Mouse (Mus musculus): ENCODE data around the gene Serf1. TPM values are rescaled to one million over a fixed set of nuclear protein-coding genes. Genes with fewer than 3 reads are reported as not detected.
"Not testable (repeated sequence)": the region's sequence is repeated elsewhere in the genome, so short reads cannot be mapped to it uniquely, and the experiment has no call there.

Gene Serf1
- total RNA-seq (2021): 25.4 and 27.0 TPM in 2 replicates
- long read RNA-seq, experiment 1, transcript Serf1-201 (3 exons, 601 nt): major isoform, 47 of 48 reads
- long read RNA-seq, experiment 1, partial matches to known transcripts: 0 of 48 reads
- long read RNA-seq, experiment 1, other reads (novel, unspliced or antisense): 1 of 48 reads
- long read RNA-seq, experiment 2, transcript Serf1-201 (3 exons, 601 nt): major isoform, 59 of 59 reads
- long read RNA-seq, experiment 2, partial matches to known transcripts: 0 of 59 reads
- long read RNA-seq, experiment 2, other reads (novel, unspliced or antisense): 0 of 59 reads

- DNase-seq: peak; percentile 87
These were observed at the start of gene Serf1 for GRCm38 (mm10) chr13:100107652-100108472. Gene Serf1, plus strand, starts transcription at chr13:100108012.

GRCm38 (mm10) chr13:100063936-100064335 is 43.9 kb upstream of the Serf1 start:
- DNase-seq: no peak

GRCm38 (mm10) chr13:100067821-100068220 is 40.0 kb upstream of the Serf1 start:
- no peak for DNase-seq

- DNase-seq: no peak
These were observed 36.3 kb upstream of the Serf1 start for GRCm38 (mm10) chr13:100071473-100071872.

GRCm38 (mm10) chr13:100098808-100099207 is 9.0 kb upstream of the Serf1 start:
- no peak for DNase-seq

GRCm38 (mm10) chr13:100103052-100103658 is 4.7 kb upstream of the Serf1 start:
- DNase-seq: peak; percentile 11

GRCm38 (mm10) chr13:100103748-100104254 is 4.0 kb upstream of the Serf1 start, which contains the start of gene Bdp1:
Gene Bdp1, minus strand, starts transcription at chr13:100104070.
- peak; percentile 96 for DNase-seq

- peak; percentile 9 for DNase-seq
These were observed 4.6 kb downstream of the Serf1 start for GRCm38 (mm10) chr13:100112218-100112972.

- DNase-seq: no peak
These were observed 16.2 kb downstream of the Serf1 start for GRCm38 (mm10) chr13:100123970-100124369.

- DNase-seq: peak; percentile 94
These were observed 16.8 kb downstream of the Serf1 start, which contains the start of gene Smn1 for GRCm38 (mm10) chr13:100124423-100125257. Gene Smn1, plus strand, starts transcription at chr13:100124852.

GRCm38 (mm10) chr13:100125258-100125643 is 17.4 kb downstream of the Serf1 start:
- DNase-seq: no peak

GRCm38 (mm10) chr13:100141646-100142314 is 34.0 kb downstream of the Serf1 start:
- DNase-seq: no peak

- peak; percentile 13 for DNase-seq
These were observed 44.8 kb downstream of the Serf1 start for GRCm38 (mm10) chr13:100152659-100153058.

- DNase-seq: no peak
These were observed 48.8 kb downstream of the Serf1 start for GRCm38 (mm10) chr13:100156624-100157023.

- not testable (repeated sequence) for DNase-seq
These were observed 53.5 kb downstream of the Serf1 start for GRCm38 (mm10) chr13:100161171-100161870.

GRCm38 (mm10) chr13:100162467-100162866 is 54.7 kb downstream of the Serf1 start:
- DNase-seq: not testable (repeated sequence)

All from adrenal gland, postnatal 14 days (tissue).